In the genomic region with DNA sequence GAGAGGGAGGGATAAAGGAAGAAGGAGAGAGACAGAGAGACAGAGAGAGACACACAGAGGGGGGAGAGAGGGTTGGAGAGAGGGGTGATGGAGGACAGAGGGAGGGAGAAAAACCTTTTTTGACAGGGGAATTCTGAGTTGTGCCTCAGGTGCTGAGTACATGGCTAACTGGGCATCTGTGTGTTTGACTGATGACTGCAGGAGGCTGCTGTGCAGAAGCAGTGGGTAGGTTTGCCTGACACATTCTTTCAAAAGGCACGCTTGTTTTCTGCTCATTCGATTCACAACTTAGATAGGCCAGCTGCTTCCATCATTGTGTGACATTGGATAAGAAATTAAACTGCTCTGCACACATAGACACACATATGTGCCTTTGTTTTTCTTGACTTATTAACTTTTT, we compare ENCODE assay signal across 13 mouse cellular contexts.
"Had no signal": no experiment of that assay in that cellular context is flagged by ENCODE, and none has a peak within 500 bp of the region (broad histone marks: within the 10 kb centered on the region; RNA-seq: fewer than 3 reads in every experiment).

No protein-coding gene starts in this region.

- DNase-seq: kidney, adult 18-20 months; kidney, postnatal 10 days; kidney, postnatal 4 days; left cerebral cortex, postnatal 4 days; lung, adult 2 months; lung, postnatal 36 days; right cerebral cortex, adult 18-20 months; right cerebral cortex, postnatal 25 days; thymus, postnatal 4 days had no signal

- H3K27me3 ChIP-seq: liver, embryonic 15.5 days had no signal

- H3K36me3 ChIP-seq: liver, embryonic 15.5 days had no signal

- H3K4me3 ChIP-seq: layer of hippocampus, adult 2 months; liver, embryonic 15.5 days had no signal

- H3K9ac ChIP-seq: liver, embryonic 15.5 days had no signal

- ATAC-seq: lung, postnatal 0 days had no signal

- H3K4me2 ChIP-seq: liver, embryonic 11.5 days; liver, embryonic 15.5 days had no signal

- H3K4me1 ChIP-seq: liver, embryonic 15.5 days had no signal

- H3K27ac ChIP-seq: layer of hippocampus, adult 2 months; liver, embryonic 15.5 days had no signal

- H3K9me3 ChIP-seq: liver, embryonic 15.5 days had no signal
